Mouse (Mus musculus) cortical plate, adult 2 months (tissue): Measurements from ENCODE around the gene Tcf19. TPM values are rescaled to one million over a fixed set of nuclear protein-coding genes. Genes with fewer than 3 reads are reported as not detected.
"Not testable (repeated sequence)": the region's sequence is repeated elsewhere in the genome, so short reads cannot be mapped to it uniquely, and the experiment has no call there.

Experiments used
- H3K27ac ChIP-seq: fragments of 200-500 bp; 2 replicates; pipeline ENCODE4 v1.5.1; 2012; ENCODE audit warnings: low read length, control low read depth, inconsistent platforms; ENCODE audit not compliant: insufficient read depth
- H3K4me1 ChIP-seq: fragments of 200-500 bp; 2 replicates; pipeline ENCODE4 v1.6.1; 2011; ENCODE audit warnings: low read length; ENCODE audit not compliant: control insufficient read depth, insufficient read depth
- H3K4me3 ChIP-seq: fragments of 200-500 bp; 2 replicates; pipeline ENCODE4 v1.5.1; 2011; ENCODE audit warnings: mild to moderate bottlenecking, low read length, control low read depth; ENCODE audit not compliant: insufficient read depth
- CTCF ChIP-seq: fragments of 200-500 bp; IDR thresholded peaks from 2 replicates; pipeline ENCODE4 v1.5.1; 2011; ENCODE audit warnings: mild to moderate bottlenecking, control low read depth, low read length; ENCODE audit not compliant: insufficient read depth; ENCODE audit errors: extremely low read depth
- POLR2A ChIP-seq: fragments of 200-500 bp; IDR thresholded peaks from 2 replicates; pipeline ENCODE4 v1.6.1; 2011; ENCODE audit warnings: mild to moderate bottlenecking, low read length, control low read depth; ENCODE audit not compliant: insufficient read depth; ENCODE audit errors: extremely low read depth
- polyA plus RNA-seq: library from polyadenylated mRNA; depleted of rRNA; stranded (reverse); fragments of >200 nt; gene quantifications from 2 replicates; pipeline ENCODE4 v1.2.3, GENCODE M21; 2012; rRNA removed

Tcf19 gene
- polyA plus RNA-seq, 1 experiment, result 10.3 TPM

- Histone ChIP-seq H3K4me3 (no peak overlapping the region), H3K27ac (no peak overlapping the region), H3K4me1 (no peaks in the 10 kb centered on the region)
- TF ChIP-seq POLR2A (no peak), CTCF (no peak)
Measured at GRCm38 (mm10) chr17:35502226-35502625, 14.4 kb downstream of the Tcf19 start.

GRCm38 (mm10) chr17:35497124-35497523 is 19.5 kb downstream of the Tcf19 start:
- TF ChIP-seq CTCF (no peak), POLR2A (no peak)
- no peak overlapping the region for H3K4me3 ChIP-seq
- no peaks in the 10 kb centered on the region for H3K4me1 ChIP-seq
- H3K27ac ChIP-seq, result no peak overlapping the region

DNA sequence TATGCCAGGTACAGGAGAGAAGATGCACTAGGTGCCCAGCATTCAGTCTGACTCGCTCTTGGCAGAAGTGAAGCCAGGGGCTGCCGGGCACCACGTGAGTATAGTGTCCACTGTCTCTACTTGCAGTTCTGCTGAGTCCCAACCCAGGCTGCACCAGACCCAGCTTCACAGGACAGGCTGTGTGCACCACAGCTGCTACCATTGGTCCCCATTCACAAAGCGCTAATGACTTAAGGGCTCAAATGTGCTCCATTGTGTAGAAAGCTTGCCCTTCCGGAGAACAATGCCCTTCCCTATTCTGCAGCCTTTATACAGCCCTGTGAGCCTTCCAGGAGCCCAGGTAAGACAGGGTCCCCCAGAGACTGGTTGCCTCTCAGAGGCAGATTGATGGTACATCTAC is 26.3 kb downstream of the Tcf19 start:
- Histone ChIP-seq H3K27ac (no peak overlapping the region), H3K4me1 (no peaks in the 10 kb centered on the region), H3K4me3 (no peak overlapping the region)
- TF ChIP-seq POLR2A (no peak), CTCF (no peak)

GRCm38 (mm10) chr17:35488041-35488440 is 28.6 kb downstream of the Tcf19 start:
- Histone ChIP-seq H3K4me3 (no peak overlapping the region), H3K27ac (no peak overlapping the region), H3K4me1 (no peaks in the 10 kb centered on the region)
- TF ChIP-seq CTCF, result no peak
- TF ChIP-seq POLR2A, result no peak

DNA sequence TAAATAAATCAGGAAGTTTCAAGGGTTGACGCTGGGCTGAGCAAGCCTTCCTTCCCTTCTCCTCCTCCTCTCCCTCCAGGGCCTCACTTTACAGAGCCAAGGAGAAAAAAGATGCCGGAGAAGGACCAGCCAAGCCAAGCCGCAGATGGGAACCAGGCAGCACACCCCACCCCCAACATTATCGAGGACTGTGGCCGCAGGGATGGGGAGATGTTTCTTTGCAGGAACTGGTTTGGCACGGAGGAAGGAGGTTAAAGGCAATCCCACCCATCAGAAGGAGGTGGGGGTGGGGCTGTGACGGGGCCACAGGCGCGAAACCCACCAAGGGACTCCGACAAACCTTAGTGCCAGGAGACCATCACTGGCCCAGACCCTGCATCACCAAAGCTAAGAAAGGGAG is 29.9 kb downstream of the Tcf19 start:
- no peak overlapping the region for H3K27ac ChIP-seq
- no peaks in the 10 kb centered on the region for H3K4me1 ChIP-seq
- no peak for TF ChIP-seq CTCF
- TF ChIP-seq POLR2A, result no peak
- no peak overlapping the region for H3K4me3 ChIP-seq

DNA sequence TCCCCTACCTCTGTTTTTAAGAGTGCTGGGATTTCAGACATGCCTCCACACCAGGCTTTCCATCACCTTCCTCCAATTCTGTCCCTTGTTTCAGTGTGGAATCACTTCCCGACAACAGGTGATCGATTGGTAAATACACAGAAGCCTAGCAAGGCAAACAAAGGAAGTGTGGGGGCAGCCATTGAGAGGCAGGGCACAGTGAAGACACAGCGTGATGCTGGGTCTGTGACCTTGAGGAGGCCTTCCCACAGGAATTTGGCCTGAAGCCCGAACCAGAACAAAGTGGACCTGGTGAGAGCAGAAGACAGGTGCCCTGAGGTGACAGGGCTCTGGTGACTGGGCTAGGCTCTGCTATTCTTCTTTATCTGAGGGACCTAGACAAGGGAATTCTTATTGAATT is 30.9 kb downstream of the Tcf19 start:
- H3K4me3 ChIP-seq, result no peak overlapping the region
- H3K27ac ChIP-seq, result no peak overlapping the region
- H3K4me1 ChIP-seq, result no peaks in the 10 kb centered on the region
- TF ChIP-seq POLR2A (no peak), CTCF (no peak)

DNA sequence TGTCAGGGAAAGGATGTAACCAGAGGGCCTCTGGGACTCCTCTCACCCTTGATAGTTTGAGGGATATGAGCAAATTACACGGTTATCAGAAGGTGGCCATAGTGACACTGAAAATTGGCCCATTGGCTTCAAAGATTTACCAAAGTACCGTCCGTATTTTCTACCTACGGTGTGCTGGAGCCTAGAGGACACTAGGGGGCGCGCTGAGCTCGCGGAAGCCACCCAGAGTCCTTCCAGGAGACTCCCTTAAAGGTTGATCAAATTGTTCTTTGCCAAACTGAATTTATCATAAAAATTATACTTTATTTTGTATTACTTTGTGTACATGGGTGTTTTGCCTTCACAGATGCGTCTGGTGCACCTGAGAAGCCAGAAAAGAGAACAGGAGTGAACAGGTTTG is 32.6 kb downstream of the Tcf19 start:
- TF ChIP-seq POLR2A, result no peak
- peak; percentile 82 for TF ChIP-seq CTCF
- Histone ChIP-seq H3K27ac (no peak overlapping the region), H3K4me1 (no peaks in the 10 kb centered on the region), H3K4me3 (no peak overlapping the region)

GRCm38 (mm10) chr17:35469842-35470751 is 46.5 kb downstream of the Tcf19 start, which contains the start of gene H2-Q10:
Gene H2-Q10, plus strand, starts transcription at chr17:35470089.
- TF ChIP-seq CTCF, result no peak
- TF ChIP-seq POLR2A, result no peak
- Histone ChIP-seq H3K4me1 (no peaks in the 10 kb centered on the region), H3K27ac (no peak within 1 kb of the TSS), H3K4me3 (no peak within 1 kb of the TSS)

GRCm38 (mm10) chr17:35468936-35469335 is 47.7 kb downstream of the Tcf19 start:
- H3K27ac ChIP-seq, H3K4me3 ChIP-seq, H3K4me1 ChIP-seq: not testable (repeated sequence)

DNA sequence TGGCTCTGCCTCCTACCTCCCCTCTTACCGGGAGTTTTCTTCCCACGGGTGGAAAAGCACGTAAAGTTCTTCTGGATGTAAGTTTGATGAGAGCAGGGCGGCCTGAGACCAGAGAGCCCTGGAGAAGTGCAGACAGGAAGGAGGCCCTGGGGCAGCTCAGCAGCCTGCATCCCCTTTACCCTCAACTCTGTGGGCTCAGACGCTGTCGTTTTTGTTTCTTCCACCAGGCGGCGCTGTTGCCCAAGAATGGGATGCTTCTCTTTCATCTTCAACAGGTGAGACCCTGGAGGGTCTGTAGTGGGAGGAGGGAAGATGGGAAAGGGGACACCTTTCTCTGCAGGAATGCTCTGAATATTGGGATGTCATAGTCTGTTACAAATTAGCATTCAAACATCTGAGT is 51.0 kb downstream of the Tcf19 start:
- not testable (repeated sequence) for H3K4me3 ChIP-seq, H3K4me1 ChIP-seq, H3K27ac ChIP-seq
- peak; percentile 45 for TF ChIP-seq CTCF

Other genes with a start within 250 kb of the Tcf19 start
- gene H2-Q1, start 196.4 kb downstream of the Tcf19 start, polyA plus RNA-seq, result 0.68 and 0.88 TPM in 2 replicates
- 0.57 and 0.96 TPM in 2 replicates for gene H2-Q2, start 174.6 kb downstream of the Tcf19 start, polyA plus RNA-seq
- gene H2-Q4, start 137.2 kb downstream of the Tcf19 start, polyA plus RNA-seq, result 6.2 and 6.5 TPM in 2 replicates
- gene H2-Q6, start 92.0 kb downstream of the Tcf19 start, polyA plus RNA-seq, result 1.2 and 1.7 TPM in 2 replicates
- 1.2 and 1.9 TPM in 2 replicates for gene H2-Q7, start 77.7 kb downstream of the Tcf19 start, polyA plus RNA-seq
- 0.04 and 0.09 TPM in 2 replicates for gene H2-Q10, start 46.7 kb downstream of the Tcf19 start, polyA plus RNA-seq
- not detected in 2 replicates for gene Pou5f1, start 10.8 kb downstream of the Tcf19 start, polyA plus RNA-seq
- 14.2 and 14.5 TPM in 2 replicates for gene Cchcr1, start 276 bp upstream of the Tcf19 start, polyA plus RNA-seq
- 1.1 and 1.2 TPM in 2 replicates for gene Psors1c2, start 16.4 kb upstream of the Tcf19 start, polyA plus RNA-seq
- 1.8 and 1.9 TPM in 2 replicates for gene Cdsn, start 35.3 kb upstream of the Tcf19 start, polyA plus RNA-seq
- gene 2300002M23Rik, start 50.6 kb upstream of the Tcf19 start, polyA plus RNA-seq, result not detected in 2 replicates
- gene Sfta2, start 84.7 kb upstream of the Tcf19 start, polyA plus RNA-seq, result not detected in 2 replicates
- gene Gm9573, start 109.8 kb upstream of the Tcf19 start, polyA plus RNA-seq, result 0.09 and 0.10 TPM in 2 replicates
- 0.06 TPM in 1 of 2 replicates, not detected in the other for gene Mucl3, start 126.9 kb upstream of the Tcf19 start, polyA plus RNA-seq
- 34.5 and 38.9 TPM in 2 replicates for gene Vars2, start 150.8 kb upstream of the Tcf19 start, polyA plus RNA-seq
- gene Gtf2h4, start 156.9 kb upstream of the Tcf19 start, polyA plus RNA-seq, result 29.8 and 32.9 TPM in 2 replicates
- gene Ddr1, start 187.8 kb upstream of the Tcf19 start, polyA plus RNA-seq, result 42.8 and 44.9 TPM in 2 replicates